Mouse (Mus musculus): ENCODE data around the gene Pappa2.

The Pappa2 gene

DNA sequence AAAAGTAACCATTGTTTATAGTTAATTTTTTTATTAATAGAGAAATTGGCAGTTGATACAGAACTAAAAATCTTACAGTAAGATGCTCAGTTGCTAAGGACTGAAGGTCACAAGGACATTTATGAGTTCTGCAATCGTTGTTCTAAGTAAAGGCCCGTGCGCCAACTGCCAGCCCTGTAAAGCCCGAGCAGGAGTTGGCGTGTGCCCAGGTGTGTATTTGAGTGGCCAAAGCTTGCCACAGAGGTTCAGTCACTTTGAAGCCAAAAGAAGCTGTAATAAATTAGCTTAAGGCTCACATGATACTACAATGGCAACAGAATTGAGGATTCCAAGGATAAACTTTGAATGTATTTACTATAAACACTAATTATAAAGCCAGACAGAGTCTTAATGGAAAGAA is 204.8 kb downstream of the Pappa2 start:
- POLR2A ChIA-PET: no interaction called here
- CTCF ChIA-PET: no interaction called here

- ChIA-PET POLR2A (no interaction called here), CTCF (no interaction called here)
Observed at GRCm38 (mm10) chr1:158773102-158773501, 207.2 kb downstream of the Pappa2 start.

DNA sequence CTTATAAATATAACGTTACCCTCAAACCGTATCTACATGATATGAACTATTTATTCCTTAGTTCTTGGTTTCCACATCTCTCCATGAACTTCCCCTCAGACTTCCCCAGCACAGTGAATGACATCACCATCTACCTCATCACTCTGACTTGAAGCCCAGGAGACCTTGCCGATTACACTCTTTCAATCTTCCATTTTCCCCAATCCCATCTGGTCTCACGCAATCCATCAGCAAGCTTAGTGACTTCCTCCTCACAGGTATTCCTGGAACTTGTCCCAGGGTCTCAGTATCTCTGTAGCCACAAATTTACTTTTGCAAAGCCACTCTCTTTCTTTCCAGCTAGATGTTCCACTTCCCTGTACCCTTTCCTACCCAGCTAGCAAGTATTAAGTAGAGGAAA is 209.5 kb downstream of the Pappa2 start:
- CTCF ChIA-PET: no interaction called here
- POLR2A ChIA-PET: no interaction called here

- ChIA-PET CTCF (no interaction called here), POLR2A (no interaction called here)
Observed at GRCm38 (mm10) chr1:158770036-158770655, 210.1 kb downstream of the Pappa2 start.

GRCm38 (mm10) chr1:158765842-158766241 is 214.4 kb downstream of the Pappa2 start:
- CTCF ChIA-PET: no interaction called here
- POLR2A ChIA-PET: no interaction called here

DNA sequence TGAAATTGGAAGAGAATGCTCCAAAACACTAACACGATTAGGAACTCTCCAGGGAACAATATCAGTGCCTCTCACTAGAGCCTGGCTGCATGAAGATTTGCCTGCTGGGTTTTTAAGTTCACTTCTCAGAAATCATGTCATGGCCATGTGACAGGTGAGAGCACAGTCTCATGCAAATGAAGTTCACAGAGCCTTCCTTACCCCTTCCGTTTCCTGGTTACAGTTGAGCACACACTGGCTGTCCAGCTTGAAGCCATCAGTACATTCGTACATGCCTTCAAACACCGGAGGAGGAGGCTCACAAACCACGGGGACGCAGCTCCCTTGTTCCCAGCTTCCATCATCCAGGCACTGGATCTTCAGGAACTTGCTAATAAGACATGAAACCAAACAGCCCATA is 215.6 kb downstream of the Pappa2 start:
- ChIA-PET CTCF (no interaction called here), POLR2A (no interaction called here)

DNA sequence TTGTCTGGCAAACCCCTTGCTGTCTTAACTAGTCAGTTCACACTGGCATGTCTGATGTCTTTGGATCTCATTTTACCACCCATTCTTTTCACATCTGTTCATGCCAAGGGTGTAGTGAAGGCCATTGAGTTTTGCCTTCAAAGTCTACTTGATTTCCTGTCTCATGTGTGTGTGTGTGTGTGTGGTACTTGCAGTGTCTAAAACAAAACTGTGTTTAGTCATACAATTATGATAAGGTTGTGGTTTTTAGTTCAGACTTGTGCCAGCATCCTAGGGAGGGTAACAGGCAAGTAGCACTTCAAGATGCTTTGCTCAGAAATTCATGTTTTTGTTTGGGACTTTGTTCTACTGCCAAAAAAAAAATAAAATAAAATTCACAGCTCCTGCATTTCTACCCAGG is 216.1 kb downstream of the Pappa2 start:
- ChIA-PET CTCF (no interaction called here), POLR2A (no interaction called here)

DNA sequence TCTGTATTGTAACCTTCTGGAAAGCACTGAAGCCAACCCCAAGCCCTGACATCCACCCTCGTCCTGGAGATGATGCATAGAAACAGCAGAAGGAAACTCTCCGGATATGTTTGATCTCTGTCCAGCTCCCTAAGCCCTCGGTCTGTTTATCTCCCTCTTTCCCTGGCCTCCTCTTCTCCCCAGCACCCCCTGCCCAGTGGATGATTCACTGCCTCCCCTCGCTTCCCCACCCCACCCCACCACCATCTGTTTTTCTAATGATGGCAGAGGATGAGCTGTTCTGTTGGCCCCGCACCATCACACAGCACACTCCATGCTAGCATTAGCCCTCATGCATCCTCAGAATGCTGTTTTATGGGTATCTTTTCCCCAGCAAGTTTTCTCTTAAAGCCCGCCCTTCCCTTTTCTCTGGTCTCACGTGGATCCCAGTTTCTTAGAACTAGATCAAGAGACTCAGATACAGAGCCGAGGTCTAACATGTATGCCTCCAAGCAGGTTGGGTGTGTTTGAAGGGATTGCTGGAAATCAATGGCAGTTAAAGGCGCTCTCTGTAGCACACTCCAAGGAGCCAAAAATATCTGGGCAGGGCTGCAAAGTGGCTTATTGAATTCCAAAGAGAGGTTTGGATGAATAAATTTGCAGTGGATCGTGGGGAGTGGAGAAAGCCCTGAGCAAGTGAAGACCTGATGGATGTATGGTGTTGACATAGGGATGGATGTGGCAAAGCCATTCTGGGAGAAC is 231.8 kb downstream of the Pappa2 start:
- CTCF ChIA-PET: interaction anchor here in 2 of 4 experiments (0.6 to 0.7 kb wide), 2 partner anchors 25 to 243 kb away, joined by 3 to 9 read pairs; no protein-coding TSS in a partner anchor
- POLR2A ChIA-PET: interaction anchor here in 1 of 4 experiments (1.0 kb wide), 1 partner anchor 10 kb away, joined by 3 read pairs; no protein-coding TSS in a partner anchor

- CTCF ChIA-PET: no interaction called here
Observed at GRCm38 (mm10) chr1:158741449-158741848, 238.8 kb downstream of the Pappa2 start.

DNA sequence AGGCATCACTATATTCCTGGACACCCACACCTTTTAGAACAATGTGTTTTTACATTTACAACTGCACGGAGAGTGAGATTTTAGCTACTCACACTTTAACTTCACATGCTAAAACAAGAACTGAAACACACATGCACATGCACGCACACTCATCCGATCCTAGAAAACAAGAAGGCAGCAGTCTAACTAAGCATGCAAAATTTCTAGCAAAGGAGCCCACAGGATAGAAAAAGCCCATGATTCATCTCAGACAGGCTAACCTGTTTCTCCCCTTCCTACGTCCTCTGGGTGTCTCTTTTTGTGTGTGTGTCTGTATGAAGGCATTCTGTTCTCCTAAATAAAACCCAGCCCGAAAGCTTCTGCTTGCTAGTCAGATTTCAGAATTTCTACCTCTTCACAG is 239.3 kb downstream of the Pappa2 start:
- POLR2A ChIA-PET: no interaction called here
- CTCF ChIA-PET: no interaction called here

More at GRCm38 (mm10) chr1:158741449-158741848, 238.8 kb downstream of the Pappa2 start:
- POLR2A ChIA-PET: no interaction called here

DNA sequence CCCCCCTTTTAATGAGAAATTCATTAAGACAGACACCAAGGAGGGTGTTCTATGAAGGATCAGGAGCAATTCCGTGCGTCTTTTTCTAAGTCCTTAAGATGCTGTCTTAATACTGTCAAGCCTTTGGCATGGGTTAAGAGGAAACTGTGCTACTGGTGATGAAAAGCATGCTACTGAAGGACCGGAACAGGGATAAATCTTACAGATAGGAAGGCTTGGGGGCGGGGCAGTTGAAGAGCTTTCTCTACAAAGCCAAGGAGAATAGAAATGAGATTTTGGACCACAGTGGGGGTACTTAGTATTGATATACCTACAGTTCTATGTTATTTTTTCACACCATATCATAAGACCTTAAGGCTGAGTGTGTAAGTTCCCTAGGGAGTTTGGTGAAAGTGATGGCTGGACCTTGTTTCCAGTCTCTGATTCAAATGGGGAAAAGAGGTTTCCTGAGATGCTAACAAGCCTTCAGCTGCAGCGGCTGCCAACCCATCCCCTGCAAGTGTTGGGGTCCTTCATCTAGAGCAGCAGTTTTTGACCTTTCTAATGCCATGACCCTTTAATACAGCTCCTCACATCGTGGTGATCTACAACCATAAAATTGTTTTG is 240.0 kb downstream of the Pappa2 start:
- ChIA-PET CTCF (no interaction called here), POLR2A (no interaction called here)

DNA sequence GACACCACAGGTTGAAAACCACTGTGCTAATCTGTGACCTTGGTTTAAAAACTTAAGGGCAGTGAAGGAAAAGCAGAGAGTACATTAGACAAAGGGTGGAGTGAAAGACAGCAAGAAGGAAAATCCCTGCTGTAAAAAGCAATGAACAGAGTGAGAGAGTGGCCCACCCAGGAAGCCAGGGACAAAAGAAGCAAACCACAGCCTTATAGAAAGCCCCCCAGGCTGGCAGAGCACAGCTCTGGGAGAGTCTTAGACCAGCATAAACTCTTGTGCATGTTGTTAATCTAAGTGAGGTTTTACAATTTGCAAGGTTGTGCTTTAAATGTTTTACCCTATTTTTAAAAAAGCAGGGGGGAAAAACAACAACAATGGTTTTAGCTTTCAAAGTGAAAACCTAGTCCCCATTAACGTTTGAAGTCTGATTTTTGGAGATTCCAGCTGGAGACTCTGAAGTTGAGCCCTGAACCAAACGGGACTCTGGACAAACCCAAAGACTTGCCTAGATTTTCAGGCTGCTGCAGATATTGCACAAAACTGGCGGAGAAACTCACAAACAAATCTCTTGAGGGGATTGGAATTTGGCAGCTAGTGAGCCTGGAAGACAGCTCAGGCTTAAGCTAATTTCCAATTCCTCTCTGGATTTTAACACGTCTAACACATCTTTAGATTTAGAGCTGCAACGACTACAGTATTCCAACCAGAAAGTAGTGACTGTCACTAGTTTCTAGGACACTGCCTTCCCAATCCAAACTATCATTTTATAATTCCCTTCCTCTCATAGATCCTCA is 241.0 kb downstream of the Pappa2 start:
- POLR2A ChIA-PET: no interaction called here
- CTCF ChIA-PET: no interaction called here

GRCm38 (mm10) chr1:158732868-158733496 is 247.3 kb downstream of the Pappa2 start:
- ChIA-PET CTCF (no interaction called here), POLR2A (no interaction called here)

- CTCF ChIA-PET: interaction anchor here in 1 of 4 experiments (0.6 kb wide), 1 partner anchor 240 kb away, joined by 3 read pairs; no protein-coding TSS in a partner anchor
- POLR2A ChIA-PET: no interaction called here
Observed at GRCm38 (mm10) chr1:158713301-158714095, 266.8 kb downstream of the Pappa2 start.

GRCm38 (mm10) chr1:158701336-158701735 is 279.0 kb downstream of the Pappa2 start:
- CTCF ChIA-PET: no interaction called here
- POLR2A ChIA-PET: no interaction called here

DNA sequence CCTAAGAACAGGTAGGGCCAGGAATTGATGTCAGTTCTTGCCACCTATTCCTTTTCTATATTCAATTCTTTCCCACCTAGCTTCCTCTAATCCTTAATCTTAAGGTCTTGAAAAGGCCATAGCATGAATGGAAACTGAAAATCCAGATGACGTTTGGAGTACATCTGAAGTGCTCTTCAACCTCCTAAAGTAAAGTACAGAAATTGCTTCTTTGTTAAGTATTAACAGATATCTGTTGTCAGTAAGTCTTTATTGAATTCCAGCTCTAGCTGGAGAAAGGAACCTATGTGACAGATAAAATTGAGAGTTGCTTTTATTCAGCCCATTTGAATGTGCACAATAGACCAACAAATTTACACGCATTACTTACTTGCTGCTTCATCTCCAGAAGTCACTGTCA is 280.1 kb downstream of the Pappa2 start:
- ChIA-PET CTCF (no interaction called here), POLR2A (no interaction called here)

- POLR2A ChIA-PET: no interaction called here
- CTCF ChIA-PET: no interaction called here
Observed at GRCm38 (mm10) chr1:158699276-158699675, 281.0 kb downstream of the Pappa2 start.

GRCm38 (mm10) chr1:158697859-158698569 is 282.3 kb downstream of the Pappa2 start:
- CTCF ChIA-PET: no interaction called here

GRCm38 (mm10) chr1:158697423-158697822 is 282.9 kb downstream of the Pappa2 start:
- POLR2A ChIA-PET: no interaction called here
- CTCF ChIA-PET: no interaction called here

More at GRCm38 (mm10) chr1:158697859-158698569, 282.3 kb downstream of the Pappa2 start:
- POLR2A ChIA-PET: no interaction called here

Data from embryonic stem cell, embryonic (primary cell).